Mouse (Mus musculus): ENCODE measurements around the gene Miga2.

Gene Miga2

GRCm38 (mm10) chr2:30379307-30379706 lies 15.3 kb downstream of the Miga2 start:
- TF ChIP-seq GATA4 (IDR thresholded peaks at IDR 0.05; ENCODE audit: insufficient replicate concordance, low read length), result no peak

GRCm38 (mm10) chr2:30380564-30381376 lies 16.7 kb downstream of the Miga2 start:
- no peak for TF ChIP-seq GATA4 (IDR thresholded peaks at IDR 0.05; ENCODE audit: insufficient replicate concordance, low read length)

- TF ChIP-seq GATA4 (IDR thresholded peaks at IDR 0.05; ENCODE audit: insufficient replicate concordance, low read length), result no peak
These were observed 17.3 kb downstream of the Miga2 start for GRCm38 (mm10) chr2:30381377-30381725.

GRCm38 (mm10) chr2:30384814-30385213 lies 20.8 kb downstream of the Miga2 start:
- TF ChIP-seq GATA4 (IDR thresholded peaks at IDR 0.05; ENCODE audit: insufficient replicate concordance, low read length), result no peak

- no peak for TF ChIP-seq GATA4 (IDR thresholded peaks at IDR 0.05; ENCODE audit: insufficient replicate concordance, low read length)
These were observed 21.6 kb downstream of the Miga2 start for GRCm38 (mm10) chr2:30385591-30385990.

- no peak for TF ChIP-seq GATA4 (IDR thresholded peaks at IDR 0.05; ENCODE audit: insufficient replicate concordance, low read length)
These were observed 22.9 kb downstream of the Miga2 start for GRCm38 (mm10) chr2:30386913-30387312.

GRCm38 (mm10) chr2:30389000-30389399 lies 25.0 kb downstream of the Miga2 start:
- TF ChIP-seq GATA4 (IDR thresholded peaks at IDR 0.05; ENCODE audit: insufficient replicate concordance, low read length), result no peak

- TF ChIP-seq GATA4 (IDR thresholded peaks at IDR 0.05; ENCODE audit: insufficient replicate concordance, low read length), result no peak
These were observed 28.1 kb downstream of the Miga2 start, which contains the start of gene Dolpp1 for GRCm38 (mm10) chr2:30392114-30392576. Dolpp1 (plus strand) TSS chr2:30392254.

- no peak for TF ChIP-seq GATA4 (IDR thresholded peaks at IDR 0.05; ENCODE audit: insufficient replicate concordance, low read length)
These were observed 28.7 kb downstream of the Miga2 start for GRCm38 (mm10) chr2:30392577-30393369.

- no peak for TF ChIP-seq GATA4 (IDR thresholded peaks at IDR 0.05; ENCODE audit: insufficient replicate concordance, low read length)
These were observed 29.3 kb downstream of the Miga2 start for GRCm38 (mm10) chr2:30393370-30393656.

GRCm38 (mm10) chr2:30395757-30396156 lies 31.7 kb downstream of the Miga2 start:
- TF ChIP-seq GATA4 (IDR thresholded peaks at IDR 0.05; ENCODE audit: insufficient replicate concordance, low read length), result no peak

- no peak for TF ChIP-seq GATA4 (IDR thresholded peaks at IDR 0.05; ENCODE audit: insufficient replicate concordance, low read length)
These were observed 32.2 kb downstream of the Miga2 start for GRCm38 (mm10) chr2:30396246-30396645.

- TF ChIP-seq GATA4 (IDR thresholded peaks at IDR 0.05; ENCODE audit: insufficient replicate concordance, low read length), result no peak
These were observed 34.0 kb downstream of the Miga2 start for GRCm38 (mm10) chr2:30397986-30398512.

- no peak for TF ChIP-seq GATA4 (IDR thresholded peaks at IDR 0.05; ENCODE audit: insufficient replicate concordance, low read length)
These were observed 35.4 kb downstream of the Miga2 start for GRCm38 (mm10) chr2:30399191-30400171.

GRCm38 (mm10) chr2:30401581-30401980 lies 37.5 kb downstream of the Miga2 start:
- TF ChIP-seq GATA4 (IDR thresholded peaks at IDR 0.05; ENCODE audit: insufficient replicate concordance, low read length), result no peak

All from liver, adult (tissue).